Mouse (Mus musculus): ENCODE measurements around the gene Pla2g12b. TPM values are rescaled to one million over a fixed set of nuclear protein-coding genes. Genes with fewer than 3 reads are reported as not detected.

The Pla2g12b gene
- polyA plus RNA-seq (2012; ENCODE audit: low replicate concordance): not detected in 2 replicates

DNA sequence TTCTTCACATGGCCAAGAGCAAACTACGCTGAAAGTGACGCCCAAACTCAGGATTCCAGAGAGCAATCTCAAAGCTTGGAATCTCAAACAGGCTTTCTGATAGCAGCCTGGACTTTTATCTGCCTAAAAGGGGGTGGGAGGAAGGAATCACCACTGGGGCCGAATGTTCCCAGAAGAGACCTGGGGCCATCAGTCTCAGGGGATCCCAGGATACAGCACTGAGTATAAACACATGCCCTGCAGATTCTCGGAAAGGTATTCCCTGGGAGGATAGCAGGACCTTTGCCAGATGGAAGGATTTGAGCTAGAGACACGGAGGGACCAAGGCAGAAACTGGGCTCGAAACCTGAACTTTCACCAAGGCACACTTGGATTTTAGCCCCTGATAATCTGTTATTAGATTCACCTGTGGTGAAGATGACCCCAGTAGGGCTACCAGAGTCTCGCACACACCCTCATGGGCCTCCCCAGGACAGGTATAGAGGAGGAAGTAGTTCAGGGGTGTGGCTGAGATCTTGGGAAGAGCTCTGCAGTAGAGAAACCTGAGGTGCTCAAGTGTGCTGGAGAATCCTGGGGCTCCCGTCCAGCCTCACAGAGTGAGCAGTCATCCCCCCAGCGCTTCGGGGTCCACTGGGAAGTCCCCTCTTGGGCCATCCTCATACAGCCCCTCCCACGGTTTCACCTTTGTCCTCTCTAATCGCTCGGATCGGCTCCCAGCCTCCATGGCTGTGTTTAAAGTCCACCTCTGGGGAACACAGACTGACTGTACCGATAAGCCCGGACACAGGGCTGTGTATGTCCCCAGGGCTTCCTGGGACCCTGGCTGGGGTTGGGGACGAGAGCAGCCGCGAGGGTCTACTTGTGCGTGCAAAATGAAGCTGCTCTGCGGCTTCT, at the start of gene Pla2g12b:
TSS of gene Pla2g12b (plus strand) at position 762 of the 894 bp plus-strand sequence.

DNA sequence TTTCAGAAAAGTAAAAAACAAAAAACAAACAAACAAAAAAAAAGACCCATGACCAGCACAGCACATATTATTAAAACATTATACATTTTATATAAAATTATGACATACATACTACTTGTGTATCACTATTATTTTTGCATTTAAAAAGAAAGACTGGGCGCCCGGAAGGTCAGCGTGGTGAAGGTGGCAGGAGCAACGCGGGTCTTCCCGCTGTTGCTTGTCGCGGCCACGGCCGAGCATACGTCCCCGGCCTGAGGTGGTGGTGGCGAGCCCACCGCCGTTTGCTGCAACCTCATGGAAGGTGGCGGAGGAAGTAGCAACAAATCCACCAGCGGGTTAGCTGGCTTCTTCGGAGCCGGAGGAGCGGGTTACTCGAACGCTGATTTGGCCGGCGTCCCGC, 8.0 kb upstream of the Pla2g12b start, which contains the start of gene Gm10273:
TSS of gene Gm10273 (plus strand) at position 172 of the 400 bp plus-strand sequence.

DNA sequence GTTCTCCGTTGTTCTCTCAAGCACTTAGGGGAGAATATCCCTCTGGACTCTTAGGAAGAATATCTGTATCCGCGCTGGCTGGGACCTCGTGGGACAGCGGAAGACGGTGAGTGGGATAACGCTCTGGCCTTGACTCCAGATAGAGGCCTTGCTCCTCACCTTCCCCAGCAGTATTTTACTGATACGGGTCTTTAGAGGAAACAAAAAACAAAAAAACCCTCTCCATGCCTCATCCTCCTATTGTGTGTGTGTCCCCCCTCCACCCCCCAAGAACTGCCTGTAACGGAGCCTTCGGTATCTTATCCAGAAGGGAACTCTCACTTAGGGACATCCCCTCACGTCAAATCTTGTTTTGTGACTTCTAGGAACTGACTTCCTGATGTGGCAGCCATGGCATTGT, 38.3 kb downstream of the Pla2g12b start, which contains the start of gene Oit3:
TSS of gene Oit3 (minus strand) at position 44 of the 400 bp plus-strand sequence.

Other genes with a start within 250 kb of the Pla2g12b start
- gene Sept10, start 181.8 kb upstream of the Pla2g12b start, polyA plus RNA-seq (2012; ENCODE audit: low replicate concordance): 0.22 TPM in 1 of 2 replicates, not detected in the other
- 0.89 and 1.4 TPM in 2 replicates for gene Sowahc, start 181.7 kb upstream of the Pla2g12b start, polyA plus RNA-seq (2012; ENCODE audit: low replicate concordance)
- 0.77 and 1.9 TPM in 2 replicates for gene P4ha1, start 80.4 kb upstream of the Pla2g12b start, polyA plus RNA-seq (2012; ENCODE audit: low replicate concordance)
- gene Gm10273, start 8.0 kb upstream of the Pla2g12b start, polyA plus RNA-seq (2012; ENCODE audit: low replicate concordance): 0.88 TPM in 1 of 2 replicates, not detected in the other
- gene Oit3, start 38.1 kb downstream of the Pla2g12b start, polyA plus RNA-seq (2012; ENCODE audit: low replicate concordance): 0.20 TPM in 1 of 2 replicates, not detected in the other
- gene Gm10322, start 212.4 kb downstream of the Pla2g12b start, polyA plus RNA-seq (2012; ENCODE audit: low replicate concordance): not detected in 2 replicates
- gene Mcu, start 213.0 kb downstream of the Pla2g12b start, polyA plus RNA-seq (2012; ENCODE audit: low replicate concordance): 1.9 and 7.0 TPM in 2 replicates

Data from leukemia stem cell, adult 10-12 weeks (primary cell).